Mouse (Mus musculus): ENCODE measurements around the gene Rps7. TPM values are rescaled to one million over a fixed set of nuclear protein-coding genes. Genes with fewer than 3 reads are reported as not detected.

Gene Rps7
- polyA plus RNA-seq (2014; fragmentation: Nextera tagmentation; extraction: Ambion mirVana), result 988 and 1,086 TPM in 2 replicates

GRCm38 (mm10) chr12:28635535-28636476 is at the start of gene Rps7:
Gene Rps7, minus strand, starts transcription at chr12:28635953.
- H3K9me3 ChIP-seq (ENCODE audit: control insufficient read depth, low read length), result no peaks in the 10 kb centered on the region
- H3K36me3 ChIP-seq (ENCODE audit: control insufficient read depth, insufficient read depth, low read length), result peaks cover 40% of the 10 kb centered on the region
- DNase-seq (ENCODE audit: low spot score) (peak; percentile 97), ATAC-seq (replicated peaks; ENCODE audit: low FRiP score, low TSS enrichment, low read depth) (peak; percentile 96)
- H3K27me3 ChIP-seq (replicated peaks; ENCODE audit: control insufficient read depth, insufficient read depth, low read length), result no peaks in the 10 kb centered on the region
- WGBS, result 4% methylated on average over 69 of the region's 69 CpGs
- peak within 1 kb of the TSS; percentile 82 for H3K4me3 ChIP-seq (ENCODE audit: low read depth, low read length)
- peak within 1 kb of the TSS; percentile 92 for H3K9ac ChIP-seq (ENCODE audit: low read length)
- peak within 1 kb of the TSS; percentile 56 for H3K4me2 ChIP-seq (ENCODE audit: low read length)
- H3K4me1 ChIP-seq (replicated peaks; ENCODE audit: control insufficient read depth, insufficient read depth, low read length), result peaks cover 5% of the 10 kb centered on the region
- peak within 1 kb of the TSS; percentile 87 for H3K27ac ChIP-seq (ENCODE audit: low read depth)

DNA sequence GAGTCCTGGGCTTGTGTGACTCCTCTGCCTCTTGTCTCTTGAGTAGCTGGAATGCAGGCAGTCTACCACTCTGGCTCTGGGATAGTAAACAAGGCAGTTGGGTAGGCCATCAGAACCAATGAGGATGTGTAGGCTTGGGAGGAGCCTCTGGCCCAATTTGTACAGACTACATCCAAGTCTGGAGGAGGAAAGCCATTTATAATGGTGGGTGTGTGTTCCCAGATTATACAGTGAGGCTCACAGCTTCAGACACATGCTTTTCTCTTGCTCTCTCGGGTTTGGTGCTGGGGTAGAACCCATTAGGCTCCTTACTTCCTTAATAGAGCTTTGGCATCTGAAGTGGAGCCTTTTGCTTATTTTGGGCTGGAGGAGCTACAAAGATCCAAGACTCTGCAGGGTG is 48.9 kb upstream of the Rps7 start:
- Histone ChIP-seq H3K27me3 (replicated peaks; ENCODE audit: control insufficient read depth, insufficient read depth, low read length) (no peaks in the 10 kb centered on the region), H3K9me3 (ENCODE audit: control insufficient read depth, low read length) (no peaks in the 10 kb centered on the region), H3K27ac (ENCODE audit: low read depth) (no peak overlapping the region), H3K4me3 (ENCODE audit: low read depth, low read length) (no peak overlapping the region), H3K9ac (ENCODE audit: low read length) (no peak overlapping the region), H3K36me3 (ENCODE audit: control insufficient read depth, insufficient read depth, low read length) (peaks cover 20% of the 10 kb centered on the region), H3K4me1 (replicated peaks; ENCODE audit: control insufficient read depth, insufficient read depth, low read length) (no peaks in the 10 kb centered on the region), H3K4me2 (ENCODE audit: low read length) (no peak overlapping the region)
- WGBS, result 92% methylated on average over 1 of the region's 1 CpGs
- no peak for ATAC-seq (replicated peaks; ENCODE audit: low FRiP score, low TSS enrichment, low read depth)
- DNase-seq (ENCODE audit: low spot score), result no peak

DNA sequence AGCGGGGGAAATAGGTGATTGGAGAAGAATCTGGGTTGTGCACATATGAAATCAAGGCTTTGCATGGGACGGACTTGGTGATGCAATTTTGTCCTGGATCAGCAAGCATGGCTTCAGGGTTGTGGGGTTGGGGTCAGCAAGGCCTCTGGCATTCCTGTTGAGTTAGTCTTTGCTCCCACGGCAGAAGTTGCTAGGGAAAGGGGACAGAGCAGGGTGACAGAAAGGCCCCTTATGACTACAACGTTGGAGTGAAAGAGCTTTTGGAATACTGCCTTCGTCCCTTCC is 40.1 kb upstream of the Rps7 start:
- H3K4me1 ChIP-seq (replicated peaks; ENCODE audit: control insufficient read depth, insufficient read depth, low read length), result peaks cover 6% of the 10 kb centered on the region; the same call in 1 of the 2 replicates
- H3K4me2 ChIP-seq (ENCODE audit: low read length), result peak overlapping the region; percentile 62
- peak overlapping the region; percentile 39 for H3K4me3 ChIP-seq (ENCODE audit: low read depth, low read length)
- H3K27ac ChIP-seq (ENCODE audit: low read depth), result peak overlapping the region; percentile 88
- WGBS, result 67% methylated on average over 5 of the region's 5 CpGs
- H3K36me3 ChIP-seq (ENCODE audit: control insufficient read depth, insufficient read depth, low read length), result peaks cover 21% of the 10 kb centered on the region; the same call in 1 of the 2 replicates
- no peaks in the 10 kb centered on the region for H3K9me3 ChIP-seq (ENCODE audit: control insufficient read depth, low read length)
- DNase-seq (ENCODE audit: low spot score), result no peak
- no peak for ATAC-seq (replicated peaks; ENCODE audit: low FRiP score, low TSS enrichment, low read depth)
- peak overlapping the region; percentile 53 for H3K9ac ChIP-seq (ENCODE audit: low read length)
- no peaks in the 10 kb centered on the region for H3K27me3 ChIP-seq (replicated peaks; ENCODE audit: control insufficient read depth, insufficient read depth, low read length)

DNA sequence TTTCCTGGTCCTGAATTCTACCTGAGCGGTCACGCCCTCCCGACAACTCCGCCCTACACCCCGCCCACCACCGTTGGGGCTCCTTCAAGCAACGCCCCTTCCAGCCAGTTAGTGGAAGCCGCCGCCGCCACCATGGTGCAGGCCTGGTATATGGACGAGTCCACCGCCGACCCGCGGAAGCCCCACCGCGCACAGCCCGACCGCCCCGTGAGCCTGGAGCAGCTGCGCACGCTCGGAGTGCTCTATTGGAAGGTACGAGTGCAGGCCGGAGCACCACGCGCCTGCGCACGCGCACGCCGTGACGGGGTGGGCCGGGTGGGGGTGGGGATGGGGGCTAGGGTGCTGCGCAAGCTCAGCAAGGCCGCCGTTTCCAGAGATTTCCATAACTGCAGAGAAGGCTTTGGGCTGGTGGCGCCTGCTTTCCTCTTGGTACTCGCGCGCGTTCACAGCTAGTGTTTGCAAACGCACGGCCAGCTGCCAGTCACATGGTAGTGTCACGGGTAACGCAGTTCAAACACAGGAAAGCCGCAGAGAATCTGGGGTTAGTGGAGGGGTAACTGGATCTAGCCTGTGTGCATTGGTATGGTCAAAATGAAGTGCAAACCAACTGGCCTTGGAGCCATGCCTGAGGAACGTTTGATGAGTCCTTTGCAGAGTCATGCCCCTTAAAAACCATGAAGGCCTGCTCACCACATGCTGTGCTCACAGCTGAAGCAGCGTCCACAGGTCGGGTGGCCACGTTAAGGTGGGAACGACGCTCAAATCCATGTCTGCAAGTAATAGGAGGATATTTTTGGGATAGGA is 39.6 kb upstream of the Rps7 start, which contains the start of gene Adi1:
Gene Adi1, plus strand, starts transcription at position 111 of the 804 bp plus-strand sequence.
- peak within 1 kb of the TSS; percentile 88 for H3K27ac ChIP-seq (ENCODE audit: low read depth)
- 4% methylated on average over 53 of the region's 53 CpGs for WGBS
- H3K9me3 ChIP-seq (ENCODE audit: control insufficient read depth, low read length), result no peaks in the 10 kb centered on the region
- ATAC-seq (replicated peaks; ENCODE audit: low FRiP score, low TSS enrichment, low read depth) (peak; percentile 96), DNase-seq (ENCODE audit: low spot score) (peak; percentile 95)
- peaks cover 21% of the 10 kb centered on the region; the same call in 1 of the 2 replicates for H3K36me3 ChIP-seq (ENCODE audit: control insufficient read depth, insufficient read depth, low read length)
- H3K4me3 ChIP-seq (ENCODE audit: low read depth, low read length), result peak within 1 kb of the TSS; percentile 39
- no peaks in the 10 kb centered on the region for H3K27me3 ChIP-seq (replicated peaks; ENCODE audit: control insufficient read depth, insufficient read depth, low read length)
- H3K4me1 ChIP-seq (replicated peaks; ENCODE audit: control insufficient read depth, insufficient read depth, low read length), result peaks cover 6% of the 10 kb centered on the region; the same call in 1 of the 2 replicates
- peak within 1 kb of the TSS; percentile 62 for H3K4me2 ChIP-seq (ENCODE audit: low read length)
- H3K9ac ChIP-seq (ENCODE audit: low read length), result peak within 1 kb of the TSS; percentile 53

DNA sequence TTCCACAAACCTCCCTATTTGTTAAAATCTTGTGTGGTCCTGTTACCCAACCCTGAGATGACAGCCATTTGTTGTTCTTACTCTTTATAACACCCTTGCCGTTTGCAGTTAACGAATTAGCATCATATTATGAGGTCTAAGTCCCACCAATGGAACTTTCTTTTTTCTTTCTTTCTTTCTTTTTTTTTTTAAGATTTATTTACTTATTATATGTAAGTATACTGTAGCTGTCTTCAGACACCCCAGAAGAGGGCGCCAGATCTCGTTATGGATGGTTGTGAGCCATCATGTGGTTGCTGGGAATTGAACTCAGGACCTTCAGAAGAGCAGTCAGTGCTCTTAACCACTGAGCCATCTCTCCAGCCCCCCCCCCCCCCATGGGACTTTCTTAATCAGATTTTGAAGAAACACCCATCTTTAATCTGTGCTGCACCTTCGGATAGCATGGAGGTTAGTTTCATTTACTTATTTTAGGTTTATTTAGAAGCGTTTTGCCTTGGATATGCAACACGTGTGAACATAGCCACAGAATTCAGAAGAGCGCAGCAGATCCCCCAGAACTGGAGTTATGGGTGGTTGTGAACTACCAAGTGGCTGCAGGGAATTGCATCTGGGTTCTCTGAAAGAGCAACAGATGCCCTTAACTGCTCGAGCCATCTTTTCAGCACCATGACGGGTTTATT is 38.4 kb upstream of the Rps7 start:
- no peak overlapping the region for H3K9ac ChIP-seq (ENCODE audit: low read length)
- peaks cover 6% of the 10 kb centered on the region; the same call in 1 of the 2 replicates for H3K4me1 ChIP-seq (replicated peaks; ENCODE audit: control insufficient read depth, insufficient read depth, low read length)
- DNase-seq (ENCODE audit: low spot score) (no peak), ATAC-seq (replicated peaks; ENCODE audit: low FRiP score, low TSS enrichment, low read depth) (no peak)
- no peaks in the 10 kb centered on the region for H3K27me3 ChIP-seq (replicated peaks; ENCODE audit: control insufficient read depth, insufficient read depth, low read length)
- H3K9me3 ChIP-seq (ENCODE audit: control insufficient read depth, low read length), result no peaks in the 10 kb centered on the region
- WGBS, result 86% methylated on average over 10 of the region's 10 CpGs
- H3K36me3 ChIP-seq (ENCODE audit: control insufficient read depth, insufficient read depth, low read length), result peaks cover 14% of the 10 kb centered on the region; the same call in 1 of the 2 replicates
- H3K4me2 ChIP-seq (ENCODE audit: low read length), result peak overlapping the region; percentile 62
- peak overlapping the region; percentile 88; the same call in 1 of the 2 replicates for H3K27ac ChIP-seq (ENCODE audit: low read depth)
- H3K4me3 ChIP-seq (ENCODE audit: low read depth, low read length), result peak overlapping the region; percentile 39; the same call in 1 of the 2 replicates

GRCm38 (mm10) chr12:28667287-28667686 is 31.5 kb upstream of the Rps7 start:
- ATAC-seq (replicated peaks; ENCODE audit: low FRiP score, low TSS enrichment, low read depth), result no peak
- 12% methylated on average over 8 of the region's 8 CpGs for WGBS
- no peak for DNase-seq (ENCODE audit: low spot score)
- Histone ChIP-seq H3K27ac (ENCODE audit: low read depth) (peak overlapping the region; percentile 27; the same call in 1 of the 2 replicates), H3K36me3 (ENCODE audit: control insufficient read depth, insufficient read depth, low read length) (no peaks in the 10 kb centered on the region), H3K4me1 (replicated peaks; ENCODE audit: control insufficient read depth, insufficient read depth, low read length) (peaks cover 12% of the 10 kb centered on the region), H3K4me3 (ENCODE audit: low read depth, low read length) (no peak overlapping the region), H3K9ac (ENCODE audit: low read length) (0 out of 2 replicates have a peak overlapping the region, but pooled peaks have one; percentile 10), H3K9me3 (ENCODE audit: control insufficient read depth, low read length) (no peaks in the 10 kb centered on the region), H3K27me3 (replicated peaks; ENCODE audit: control insufficient read depth, insufficient read depth, low read length) (no peaks in the 10 kb centered on the region), H3K4me2 (ENCODE audit: low read length) (no peak overlapping the region)

DNA sequence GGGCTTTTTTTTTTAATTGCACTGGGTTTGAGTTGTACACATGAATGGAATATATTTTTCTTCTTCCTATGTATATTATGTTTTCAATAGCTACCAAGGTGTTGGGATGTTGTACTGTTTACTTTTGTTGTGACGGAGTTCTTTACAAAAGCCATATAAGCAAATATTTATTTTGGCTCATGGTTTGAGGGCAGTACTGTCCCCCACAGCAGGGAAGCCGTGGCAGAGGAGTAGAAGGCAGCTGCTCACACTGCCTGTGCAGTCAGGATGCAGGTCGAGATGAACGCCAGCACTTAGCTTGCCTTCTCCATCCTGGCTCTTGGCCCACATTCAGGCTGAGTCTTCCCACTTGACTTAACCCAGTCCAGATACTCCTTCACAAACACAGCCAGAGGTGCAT is 31.0 kb upstream of the Rps7 start:
- DNase-seq (ENCODE audit: low spot score) (no peak), ATAC-seq (replicated peaks; ENCODE audit: low FRiP score, low TSS enrichment, low read depth) (no peak)
- H3K27ac ChIP-seq (ENCODE audit: low read depth), result 0 out of 2 replicates have a peak overlapping the region, but pooled peaks have one; percentile 27
- peaks cover 12% of the 10 kb centered on the region for H3K4me1 ChIP-seq (replicated peaks; ENCODE audit: control insufficient read depth, insufficient read depth, low read length)
- H3K36me3 ChIP-seq (ENCODE audit: control insufficient read depth, insufficient read depth, low read length), result no peaks in the 10 kb centered on the region
- H3K9ac ChIP-seq (ENCODE audit: low read length), result no peak overlapping the region
- H3K9me3 ChIP-seq (ENCODE audit: control insufficient read depth, low read length), result no peaks in the 10 kb centered on the region
- 45% methylated on average over 4 of the region's 4 CpGs for WGBS
- no peak overlapping the region for H3K4me3 ChIP-seq (ENCODE audit: low read depth, low read length)
- no peak overlapping the region for H3K4me2 ChIP-seq (ENCODE audit: low read length)
- no peaks in the 10 kb centered on the region for H3K27me3 ChIP-seq (replicated peaks; ENCODE audit: control insufficient read depth, insufficient read depth, low read length)

GRCm38 (mm10) chr12:28662628-28663027 is 26.9 kb upstream of the Rps7 start:
- ATAC-seq (replicated peaks; ENCODE audit: low FRiP score, low TSS enrichment, low read depth), result no peak
- no peaks in the 10 kb centered on the region for H3K27me3 ChIP-seq (replicated peaks; ENCODE audit: control insufficient read depth, insufficient read depth, low read length)
- H3K9ac ChIP-seq (ENCODE audit: low read length), result no peak overlapping the region
- H3K4me3 ChIP-seq (ENCODE audit: low read depth, low read length), result no peak overlapping the region
- H3K4me1 ChIP-seq (replicated peaks; ENCODE audit: control insufficient read depth, insufficient read depth, low read length), result peaks cover 9% of the 10 kb centered on the region
- no peak for DNase-seq (ENCODE audit: low spot score)
- 81% methylated on average over 4 of the region's 4 CpGs for WGBS
- H3K36me3 ChIP-seq (ENCODE audit: control insufficient read depth, insufficient read depth, low read length), result peaks cover 33% of the 10 kb centered on the region
- no peak overlapping the region for H3K27ac ChIP-seq (ENCODE audit: low read depth)
- no peaks in the 10 kb centered on the region for H3K9me3 ChIP-seq (ENCODE audit: control insufficient read depth, low read length)
- no peak overlapping the region for H3K4me2 ChIP-seq (ENCODE audit: low read length)

Measured in intestine, embryonic 14.5 days (tissue).